Mouse (Mus musculus): ENCODE measurements around the gene Cdkn1b.

Cdkn1b gene

GRCm38 (mm10) chr6:134930383-134930782, 10.2 kb downstream of the Cdkn1b start:
- peak; percentile 51 for DNase-seq (ENCODE audit: low read depth)

DNA sequence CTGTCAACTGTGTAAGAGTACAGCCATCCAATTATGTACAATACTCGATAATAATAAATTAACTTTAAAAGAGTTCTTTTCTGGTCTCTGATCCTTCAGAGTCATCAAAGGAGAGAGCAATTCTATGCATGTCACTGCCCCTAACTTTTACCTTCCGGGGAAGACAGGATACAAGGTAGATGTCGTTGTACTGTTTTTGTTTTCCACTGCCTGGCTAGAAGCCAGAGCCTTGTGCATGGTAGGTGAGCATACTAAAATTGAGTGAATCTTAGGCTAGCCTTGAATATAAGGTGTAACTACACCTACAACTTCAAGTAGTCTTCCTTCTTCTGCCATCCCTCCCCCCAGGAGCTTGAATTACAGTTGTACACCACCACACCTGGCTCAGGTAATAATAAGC, 10.9 kb downstream of the Cdkn1b start:
- no peak for DNase-seq (ENCODE audit: low read depth)

DNA sequence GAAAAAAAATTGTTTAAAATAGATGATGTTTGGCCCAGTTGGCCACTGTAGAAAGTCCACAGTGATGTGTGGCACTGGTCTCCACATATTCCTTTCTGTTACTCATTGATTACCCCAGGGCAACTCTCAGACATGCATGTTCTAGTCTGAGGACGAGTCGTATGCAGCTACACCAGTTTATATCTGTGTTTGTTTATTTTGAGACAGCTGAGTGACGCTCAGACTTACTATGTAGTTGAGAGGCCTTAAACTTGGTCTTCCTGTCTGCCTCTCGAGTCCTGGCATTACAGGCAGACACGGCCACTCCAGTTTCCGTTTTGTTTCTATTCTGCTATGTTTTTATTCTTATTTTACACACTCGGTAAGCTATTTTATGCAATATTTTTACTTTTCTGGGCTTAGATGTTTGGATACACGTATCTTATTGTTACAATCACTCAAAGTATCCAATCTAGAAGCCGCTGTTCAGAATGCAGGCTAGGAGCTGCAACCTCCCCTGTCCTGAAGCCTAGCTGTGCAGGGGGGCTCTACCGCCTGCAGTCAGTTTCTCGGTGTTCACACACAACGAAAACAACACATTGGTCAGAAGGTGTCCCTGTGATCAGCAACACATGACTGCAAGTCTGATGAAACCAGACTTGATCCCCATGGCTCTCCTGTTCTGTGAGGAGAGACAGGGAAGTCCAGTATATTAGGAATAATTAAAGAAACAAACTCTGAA, 12.4 kb downstream of the Cdkn1b start:
- no peak for DNase-seq (ENCODE audit: low read depth)

DNA sequence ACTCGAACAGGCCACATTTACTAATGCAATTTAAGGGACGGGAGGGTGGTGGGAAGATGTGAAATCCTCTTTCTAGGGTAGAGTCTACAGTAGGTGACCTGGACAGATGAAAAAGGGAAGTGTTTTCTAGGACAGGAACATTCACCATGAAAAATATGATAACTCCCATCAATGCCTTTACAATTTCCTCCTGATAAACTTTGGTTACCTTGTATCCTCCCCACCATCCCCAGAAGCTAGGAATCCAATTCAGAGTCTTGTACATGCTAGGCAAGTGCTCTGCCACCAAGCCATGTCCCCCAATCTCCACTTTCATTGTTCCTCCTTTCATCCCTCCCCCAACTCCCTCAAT, 13.0 kb downstream of the Cdkn1b start:
- DNase-seq (ENCODE audit: low read depth): no peak

GRCm38 (mm10) chr6:134934305-134934704, 14.1 kb downstream of the Cdkn1b start:
- DNase-seq (ENCODE audit: low read depth): no peak

- DNase-seq (ENCODE audit: low read depth): no peak
These were observed 19.6 kb downstream of the Cdkn1b start for GRCm38 (mm10) chr6:134939781-134940180.

DNA sequence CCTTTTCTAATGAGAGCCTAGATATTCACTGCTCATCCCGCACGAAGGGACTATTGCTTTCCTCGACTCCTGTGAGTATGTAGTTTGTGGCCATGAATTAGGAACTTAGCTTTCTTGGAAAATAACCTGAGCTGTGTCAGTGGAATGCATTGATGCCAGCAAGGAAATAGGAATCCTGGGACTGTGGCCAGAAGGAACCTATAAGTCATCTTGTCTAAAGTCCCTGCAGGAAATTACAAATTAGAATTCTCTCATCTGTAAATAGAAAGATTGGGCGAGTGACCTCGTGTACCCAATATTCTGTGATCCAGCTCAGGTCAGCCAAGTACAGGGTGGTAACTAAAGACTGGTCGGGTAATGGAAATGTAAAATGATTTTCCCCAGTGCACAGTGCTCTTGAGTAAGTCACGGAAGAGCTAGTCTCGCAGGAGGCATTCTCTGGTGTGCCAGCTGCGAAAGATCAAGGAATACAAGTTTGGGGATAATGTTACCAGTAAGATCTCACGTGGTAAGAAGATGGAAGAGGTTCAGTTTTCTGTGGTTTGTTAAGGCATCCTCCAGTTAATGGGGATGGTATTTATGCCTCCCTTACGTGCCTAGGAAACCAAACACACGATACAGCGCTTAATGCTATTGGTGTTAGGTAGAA, 23.7 kb downstream of the Cdkn1b start:
- no peak for DNase-seq (ENCODE audit: low read depth)

GRCm38 (mm10) chr6:134946054-134946453, 25.9 kb downstream of the Cdkn1b start:
- peak; percentile 47 for DNase-seq (ENCODE audit: low read depth)

- peak; percentile 40 for DNase-seq (ENCODE audit: low read depth)
These were observed 26.7 kb downstream of the Cdkn1b start for GRCm38 (mm10) chr6:134946858-134947257.

DNA sequence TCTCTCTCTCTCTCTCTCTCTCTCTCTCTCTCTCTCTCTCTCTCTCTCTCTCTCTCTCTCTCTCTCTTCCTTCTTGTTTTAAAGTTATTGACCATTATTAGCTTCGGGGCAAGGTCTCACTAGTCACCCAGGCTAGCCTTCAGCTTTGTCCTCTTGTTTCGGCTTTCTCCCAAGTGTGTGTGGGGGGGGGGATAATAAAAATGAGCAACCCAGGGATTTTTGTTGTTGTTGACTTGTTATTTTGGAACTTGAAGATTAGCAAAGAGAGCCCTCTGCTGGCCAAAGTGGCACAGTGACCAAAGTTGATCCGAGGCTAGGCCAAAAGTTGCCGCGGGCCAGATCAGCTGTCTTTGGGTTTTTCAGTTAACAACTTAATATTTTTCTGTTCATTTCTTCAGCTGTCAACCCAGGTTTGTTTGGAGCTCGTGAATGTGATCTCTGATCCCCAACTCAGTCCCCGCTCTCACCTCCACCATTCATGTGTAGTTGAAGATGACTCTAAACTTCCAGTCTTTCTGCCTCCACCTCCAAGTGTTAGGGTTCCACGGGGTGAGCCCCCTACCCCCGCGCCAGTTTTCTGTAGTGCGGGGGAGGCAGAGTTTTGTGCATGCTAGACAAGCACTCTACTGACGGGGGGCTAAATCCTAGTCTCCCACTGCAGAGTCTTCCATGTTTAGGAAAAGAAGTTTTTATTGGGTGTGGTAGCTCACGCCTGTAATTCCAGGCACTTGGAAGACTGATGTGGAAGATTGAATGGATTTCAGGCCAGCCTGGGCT, 27.3 kb downstream of the Cdkn1b start:
- peak; percentile 79 for DNase-seq (ENCODE audit: low read depth)

DNA sequence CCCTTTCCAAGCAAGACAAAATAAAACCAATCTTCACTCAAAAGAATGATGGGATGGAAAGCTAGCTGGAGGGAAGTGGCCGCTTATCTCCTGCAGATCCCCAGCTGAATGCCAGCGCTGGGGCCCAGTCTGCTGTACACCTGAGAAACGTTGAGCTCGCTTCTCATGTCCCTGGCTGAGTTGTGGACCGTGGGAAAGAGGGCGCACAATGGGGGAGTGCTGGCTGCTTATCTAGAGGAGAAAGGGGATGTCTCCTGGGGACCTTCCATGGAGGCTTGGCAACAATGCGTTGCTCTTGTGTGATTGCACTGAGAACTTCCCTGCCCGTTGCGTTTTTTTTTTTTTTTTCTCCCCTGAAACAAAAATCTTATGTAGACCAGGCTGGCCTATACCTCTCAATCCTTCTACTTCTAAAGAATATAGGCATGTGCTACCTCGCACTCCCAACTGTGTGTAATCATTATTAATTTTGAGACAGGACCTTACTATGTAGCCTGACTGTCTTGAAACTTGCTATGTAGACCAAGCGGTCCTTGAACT, 28.4 kb downstream of the Cdkn1b start:
- no peak for DNase-seq (ENCODE audit: low read depth)

GRCm38 (mm10) chr6:134949241-134949640, 29.0 kb downstream of the Cdkn1b start:
- DNase-seq (ENCODE audit: low read depth): no peak

DNA sequence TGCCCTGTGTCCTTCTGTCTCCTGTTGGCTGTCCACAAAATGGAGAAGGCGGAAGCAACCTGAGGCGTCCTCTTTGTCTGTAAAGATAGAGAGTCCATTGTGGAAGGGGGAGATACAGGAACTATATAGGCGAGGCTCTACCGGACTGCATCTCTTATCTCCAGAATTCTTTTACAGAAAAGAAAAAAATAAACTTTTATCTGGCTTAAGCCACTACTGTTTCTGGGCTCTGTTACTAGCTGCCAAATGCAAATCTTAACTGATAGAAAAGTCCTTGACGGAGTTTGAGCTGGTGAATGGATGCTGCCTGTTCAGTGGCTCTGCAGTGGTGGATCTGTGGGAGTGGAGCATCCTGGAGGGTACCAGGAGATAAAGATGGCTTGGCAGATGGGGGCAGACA, 31.2 kb downstream of the Cdkn1b start:
- no peak for DNase-seq (ENCODE audit: low read depth)

GRCm38 (mm10) chr6:134953976-134954375, 33.8 kb downstream of the Cdkn1b start:
- no peak for DNase-seq (ENCODE audit: low read depth)

- peak; percentile 39 for DNase-seq (ENCODE audit: low read depth)
These were observed 36.2 kb downstream of the Cdkn1b start for GRCm38 (mm10) chr6:134956388-134956787.

GRCm38 (mm10) chr6:134961286-134961685, 41.1 kb downstream of the Cdkn1b start:
- DNase-seq (ENCODE audit: low read depth): no peak

GRCm38 (mm10) chr6:134961858-134962517, 41.8 kb downstream of the Cdkn1b start:
- no peak for DNase-seq (ENCODE audit: low read depth)

DNA sequence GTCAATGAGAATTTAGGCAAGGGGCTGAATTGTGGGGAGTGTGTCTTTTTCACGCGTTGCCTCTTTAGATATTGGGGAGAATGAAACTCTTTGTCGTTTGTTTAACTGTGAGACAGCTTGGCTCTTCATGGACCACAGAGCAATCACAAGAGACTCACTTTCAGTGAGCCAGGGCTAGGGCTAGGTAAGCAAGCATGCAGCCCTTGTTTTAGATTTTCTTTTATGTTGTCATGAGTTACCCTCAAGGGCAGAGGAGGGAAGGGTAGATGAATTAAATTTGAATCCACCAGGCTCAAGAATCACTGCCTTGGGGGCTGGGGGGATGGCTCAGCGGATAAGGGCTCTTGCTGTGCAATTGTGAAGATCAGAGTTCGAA, 42.3 kb downstream of the Cdkn1b start:
- no peak for DNase-seq (ENCODE audit: low read depth)

DNA sequence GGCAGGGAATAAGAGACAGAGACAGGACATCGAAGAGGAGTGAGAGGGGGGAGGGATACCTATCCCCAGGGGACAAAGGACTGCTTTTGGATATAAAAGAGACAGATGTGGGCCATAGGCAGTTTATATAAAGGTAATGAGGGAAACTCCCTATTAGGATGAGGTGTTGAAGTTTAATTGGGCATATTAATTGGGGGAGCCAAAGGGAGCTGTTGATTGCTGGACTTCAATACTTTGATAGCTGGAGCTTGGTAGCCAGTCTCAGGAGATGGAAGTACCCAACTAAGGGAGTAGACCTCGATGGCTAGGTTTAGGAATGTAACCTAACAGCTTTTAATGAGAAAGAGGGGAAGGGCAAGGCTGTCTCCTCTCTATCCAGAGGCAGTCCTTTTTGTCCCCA, 43.7 kb downstream of the Cdkn1b start:
- DNase-seq (ENCODE audit: low read depth): no peak

DNA sequence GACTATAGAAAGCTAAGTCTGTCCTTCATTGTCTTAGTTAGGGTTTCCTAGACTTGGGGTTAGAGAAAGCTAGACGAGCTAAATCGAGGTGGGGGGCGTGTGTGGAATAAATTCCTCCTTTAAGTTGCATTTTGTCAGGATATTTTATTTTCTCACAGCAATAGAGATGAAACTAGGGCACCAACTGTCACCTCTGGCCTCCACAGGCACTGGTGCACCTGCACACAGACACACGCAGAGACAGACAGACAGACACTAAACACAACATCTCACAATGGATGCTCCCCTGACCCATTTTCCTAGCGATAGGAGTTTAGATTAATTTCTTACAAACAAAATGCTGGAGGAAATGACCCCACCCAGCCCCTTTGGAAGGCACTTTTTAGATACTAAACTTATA, 46.5 kb downstream of the Cdkn1b start:
- no peak for DNase-seq (ENCODE audit: low read depth)

DNA sequence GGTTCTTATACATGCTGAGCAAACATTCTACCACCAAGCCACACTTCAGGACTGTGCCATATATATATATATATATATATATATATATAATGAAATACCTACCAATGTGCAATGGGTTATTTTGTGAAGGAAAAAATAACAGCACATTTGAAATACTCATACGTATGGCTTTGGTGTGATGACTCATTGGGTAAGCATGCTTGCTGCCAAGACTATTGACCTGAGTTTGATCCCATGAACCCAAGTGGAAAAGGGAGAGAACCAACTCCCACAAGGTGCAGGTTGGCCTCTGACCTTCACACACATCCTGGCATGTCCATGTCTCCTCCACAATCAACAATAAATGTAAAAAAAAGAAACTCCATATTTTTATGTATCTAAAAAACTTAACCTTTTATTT, 48.1 kb downstream of the Cdkn1b start:
- peak; percentile 27 for DNase-seq (ENCODE audit: low read depth)

GRCm38 (mm10) chr6:134969498-134969897, 49.3 kb downstream of the Cdkn1b start:
- peak; percentile 44 for DNase-seq (ENCODE audit: low read depth)
